In genomic region chr4:98667009-98667408, GRCm38 (mm10) we compare ENCODE assay signal across 24 mouse cellular contexts. TPM values are rescaled to one million over a fixed set of nuclear protein-coding genes. Genes with fewer than 3 reads are reported as not detected.
"Had no signal": no experiment of that assay in that cellular context is flagged by ENCODE, and none has a peak within 500 bp of the region (broad histone marks: within the 10 kb centered on the region; RNA-seq: fewer than 3 reads in every experiment).

No protein-coding gene starts in this region.

- H3K9ac ChIP-seq: lung, embryonic 14.5 days; midbrain, embryonic 12.5 days; neural tube, embryonic 13.5 days; neural tube, embryonic 15.5 days had no signal

- H3K27me3 ChIP-seq: midbrain, embryonic 12.5 days; neural tube, embryonic 13.5 days; neural tube, embryonic 15.5 days had no signal

- H3K27ac ChIP-seq: midbrain, embryonic 10.5 days; midbrain, embryonic 12.5 days; neural tube, embryonic 13.5 days; neural tube, embryonic 15.5 days had no signal

- H3K4me2 ChIP-seq: lung, embryonic 14.5 days; midbrain, embryonic 12.5 days; neural tube, embryonic 13.5 days; neural tube, embryonic 15.5 days had no signal

- H3K36me3 ChIP-seq: midbrain, embryonic 10.5 days; midbrain, embryonic 12.5 days had no signal

- ATAC-seq: midbrain, embryonic 16.5 days had no signal

- DNase-seq: lung, adult 18-20 months; lung, embryonic 14.5 days; lung, postnatal 10 days; lung, postnatal 4 days; midbrain, embryonic 14.5 days; retina, postnatal 1 day; right cerebral cortex, adult 18-20 months; right cerebral cortex, postnatal 25 days; right cerebral cortex, postnatal 4 days; spleen, adult 18-20 months; thymus, adult 2 months; thymus, postnatal 25 days; thymus, postnatal 4 days had no signal

- H3K4me1 ChIP-seq: midbrain, embryonic 10.5 days; midbrain, embryonic 12.5 days; neural tube, embryonic 13.5 days; neural tube, embryonic 15.5 days had no signal

- H3K4me3 ChIP-seq: midbrain, embryonic 10.5 days; midbrain, embryonic 12.5 days; myocyte; neural tube, embryonic 13.5 days; neural tube, embryonic 15.5 days had no signal

RNA-seq across cellular contexts. Expression of gene L1td1, which starts 59.5 kb away (rescaled TPM):
- total RNA-seq: megakaryocyte, adult 5-6 weeks; megakaryocyte-erythroid progenitor cell, adult 5-6 weeks had no signal
- polyA plus RNA-seq: midbrain, embryonic 16.5 days; myocyte; neural tube, embryonic 11.5 days; neural tube, embryonic 13.5 days; neural tube, embryonic 15.5 days; small intestine, adult 2 months; thymus, adult 2 months; urinary bladder, adult 2 months had no signal
